Mouse (Mus musculus) left cerebral cortex, adult 6 months (tissue): ENCODE data around the gene Gm3543. TPM values are rescaled to one million over a fixed set of nuclear protein-coding genes. Genes with fewer than 3 reads are reported as not detected.

Experiments
- long read RNA-seq, 2 experiments: library from polyadenylated mRNA; unstranded; transcript quantifications; one replicate each; pipeline ENCODE4 v2.0.0; 2019 to 2020
- polyA plus RNA-seq: library from polyadenylated mRNA; unstranded; fragments of <200 nt; fragmentation: Nextera tagmentation; gene quantifications from 2 replicates; pipeline ENCODE4 v1.2.3, GENCODE M21; 2021

Gene Gm3543
- not detected in 2 replicates for polyA plus RNA-seq
- long read RNA-seq, experiment 1: 0 reads
- long read RNA-seq, experiment 2: 0 reads

GRCm38 (mm10) chr14:41983225-41983624, at the start of gene Gm3543:
Gm3543 (minus strand) TSS chr14:41983325.

GRCm38 (mm10) chr14:41967827-41968226, 15.3 kb downstream of the Gm3543 start, which contains the start of gene Gm6401:
Gm6401 (minus strand) TSS chr14:41967927.

GRCm38 (mm10) chr14:41943695-41944094, 39.4 kb downstream of the Gm3543 start, which contains the start of gene 1700024B05Rik:
1700024B05Rik (plus strand) TSS chr14:41943995.

Other genes starting within 250 kb of the Gm3543 start
- gene Gm7929, start 232.7 kb downstream of the Gm3543 start, polyA plus RNA-seq: not detected in 2 replicates
- not detected in 2 replicates for gene Gm47189, start 210.9 kb downstream of the Gm3543 start, polyA plus RNA-seq
- gene Gm7980, start 76.0 kb downstream of the Gm3543 start, polyA plus RNA-seq: not detected in 2 replicates
- not detected in 2 replicates for gene 1700049E17Rik1, start 58.4 kb downstream of the Gm3543 start, polyA plus RNA-seq
- not detected in 2 replicates for gene 1700024B05Rik, start 39.3 kb downstream of the Gm3543 start, polyA plus RNA-seq
- not detected in 2 replicates for gene Gm6401, start 15.4 kb downstream of the Gm3543 start, polyA plus RNA-seq
- gene Gm7951, start 134.0 kb upstream of the Gm3543 start, polyA plus RNA-seq: not detected in 2 replicates
- not detected in 2 replicates for gene Gm17027, start 179.3 kb upstream of the Gm3543 start, polyA plus RNA-seq
- gene Gm3573, start 207.5 kb upstream of the Gm3543 start, polyA plus RNA-seq: not detected in 2 replicates